Mouse (Mus musculus): ENCODE measurements around the gene Ccdc105.

GRCm38 (mm10) chr10:78715156-78715555 is 37.7 kb downstream of the Ccdc105 start:
- TF ChIP-seq CTCF (IDR thresholded peaks at IDR 0.05; ENCODE audit: low read depth) (no peak), EP300 (IDR thresholded peaks at IDR 0.05; ENCODE audit: low read depth) (no peak)

All from liver, embryonic 14.5 days (tissue).